Comparison of ENCODE assay signal across 14 mouse cellular contexts in the genomic region with DNA sequence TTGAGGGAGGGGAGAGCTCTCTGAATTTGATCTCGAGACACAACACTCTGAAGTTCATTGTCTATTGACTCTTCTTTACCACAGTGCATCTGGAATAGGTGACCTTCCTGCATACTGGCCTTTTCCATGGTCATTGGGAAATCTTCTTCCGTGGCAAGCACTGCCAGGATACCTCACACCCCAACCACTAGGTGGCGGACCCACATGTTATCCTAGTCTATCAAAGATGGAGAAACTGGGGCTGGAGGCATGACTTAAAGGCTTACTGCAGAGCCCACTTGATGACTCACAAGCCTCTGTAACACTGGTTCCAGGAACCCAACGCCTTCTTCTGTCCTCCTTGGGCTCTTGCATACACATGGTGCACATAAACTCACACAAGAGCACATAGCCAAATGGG.
DNase-seq lines count a peak whose midpoint lies in the region; ATAC-seq and TF ChIP-seq lines count a peak whose summit lies in the region.
"Had no signal": no experiment of that assay in that cellular context is flagged by ENCODE, and none has a peak within 500 bp of the region (broad histone marks: within the 10 kb centered on the region; RNA-seq: fewer than 3 reads in every experiment).

No protein-coding gene starts in this region.

- no peak overlapping the region for H3K4me2 ChIP-seq in stomach, postnatal 0 days (replicated peaks; ENCODE audit: low read depth)

- intact Hi-C loops in left cerebral cortex, postnatal 36 days (cut with DNase I), result no loop called here

- no peak for TF ChIP-seq EP300 in stomach, postnatal 0 days (optimal IDR thresholded peaks at IDR 0.05)

- no peaks in the 10 kb centered on the region for H3K9me3 ChIP-seq in stomach, postnatal 0 days (ENCODE audit: control insufficient read depth, low read length)

- H3K4me1 ChIP-seq in thymus, adult 2 months (replicated peaks; ENCODE audit: control insufficient read depth, insufficient read depth, low read length), result no peaks in the 10 kb centered on the region; the same call in 1 of the 2 replicates
- H3K4me1 ChIP-seq in stomach, postnatal 0 days (replicated peaks; ENCODE audit: control insufficient read depth, insufficient read depth), result no peaks in the 10 kb centered on the region

- no peak for TF ChIP-seq POLR2A in thymus, adult 2 months (IDR thresholded peaks at IDR 0.05; ENCODE audit: control insufficient read depth, extremely low read depth, insufficient read depth, low read length, poor library complexity)

- H3K9ac ChIP-seq in stomach, postnatal 0 days (ENCODE audit: low read length), result no peak overlapping the region

- H3K27me3 ChIP-seq in thymus, adult 2 months (ENCODE audit: control insufficient read depth, insufficient read depth, low read length), result no peaks in the 10 kb centered on the region
- H3K27me3 ChIP-seq in stomach, postnatal 0 days (ENCODE audit: control insufficient read depth, insufficient read depth, low read length), result no peaks in the 10 kb centered on the region

- H3K4me3 ChIP-seq in layer of hippocampus, adult 2 months, result no peak overlapping the region
- no peak overlapping the region for H3K4me3 ChIP-seq in thymus, adult 2 months (ENCODE audit: control insufficient read depth, insufficient read depth, low read length)
- no peak overlapping the region for H3K4me3 ChIP-seq in stomach, postnatal 0 days (ENCODE audit: low read depth, low read length)

- H3K36me3 ChIP-seq in thymus, adult 2 months (ENCODE audit: control insufficient read depth, insufficient read depth, low read length), result no peaks in the 10 kb centered on the region
- H3K36me3 ChIP-seq in stomach, postnatal 0 days (ENCODE audit: control insufficient read depth, insufficient read depth, low read length), result no peaks in the 10 kb centered on the region
- H3K36me3 ChIP-seq: G1E had no signal

- H3K27ac ChIP-seq in layer of hippocampus, adult 2 months, result no peak overlapping the region
- H3K27ac ChIP-seq in thymus, adult 2 months (ENCODE audit: control insufficient read depth, insufficient read depth, low read length), result no peak overlapping the region
- H3K27ac ChIP-seq in stomach, postnatal 0 days (replicated peaks), result no peak overlapping the region

- peak; percentile 52 for TF ChIP-seq CTCF in layer of hippocampus, adult 2 months (conservative IDR thresholded peaks at IDR 0.05)
- TF ChIP-seq CTCF in thymus, adult 2 months (IDR thresholded peaks at IDR 0.05; ENCODE audit: borderline replicate concordance, control insufficient read depth, extremely low read depth, insufficient read depth, low read length, poor library complexity), result no peak
- TF ChIP-seq CTCF in stomach, postnatal 0 days (IDR thresholded peaks at IDR 0.05; ENCODE audit: low read depth), result peak; percentile 51

- no peak for DNase-seq in layer of hippocampus, adult 2 months (ENCODE audit: low spot score in 2 of 2)
- no peak for DNase-seq in layer of hippocampus, adult 11-12 months (ENCODE audit: low spot score)
- peak; percentile 10 for DNase-seq in thymus, postnatal 4 days
- DNase-seq in thymus, adult 2 months, result no peak
- no peak for DNase-seq in stomach, postnatal 0 days (ENCODE audit: low spot score)
- no peak for DNase-seq in Muller cell, postnatal 12 days (ENCODE audit: inconsistent ontology term)
- no peak for DNase-seq in left cerebral cortex, postnatal 36 days (ENCODE audit: low spot score in 2 of 2)
- DNase-seq: cerebellum, postnatal 10 days; heart, adult 18-20 months; heart, postnatal 36 days; thymus, adult 18-20 months had no signal

- 55% methylated on average over 4 of the region's 4 CpGs for WGBS in thymus, adult 2 months
- 69% methylated on average over 4 of the region's 4 CpGs for WGBS in stomach, postnatal 0 days

- 0 out of 2 replicates have a peak, but pooled peaks have one; percentile 39 for ATAC-seq in common myeloid progenitor, adult 5-6 weeks (replicated peaks; ENCODE audit: low read depth, poor library complexity, severe bottlenecking)
- no peak for ATAC-seq in stomach, postnatal 0 days (ENCODE audit: low FRiP score, low TSS enrichment)
- ATAC-seq: intestine, embryonic 16.5 days had no signal
